Mouse (Mus musculus) heart, embryonic 14.5 days (tissue): ENCODE data around the gene Pde6d. TPM values are rescaled to one million over a fixed set of nuclear protein-coding genes. Genes with fewer than 3 reads are reported as not detected.
A peak's percentile ranks its signal among the peaks of the same experiment; 100 is the strongest.

ENCODE experiments used
- ATAC-seq: fragments of 200-750 bp; cut with Nextera tagmentation; 2 replicates; pipeline ENCODE4 v1.8.0; 2017; ENCODE audit warnings: low read depth, moderate TSS enrichment; ENCODE audit not compliant: insufficient number of reproducible peaks, insufficient read depth, low FRiP score
- H3K27ac ChIP-seq, 2 experiments: fragments of 200-500 bp in 1 of 2; fragments of 300-500 bp in 1 of 2; sonication (generic) in 1 of 2; replicated peaks in 1 of 2; 2 replicates each; pipeline ENCODE4 v1.5.1; 2012 to 2014; ENCODE audit warnings: low read depth in 2 of 2, low read length in 2 of 2, control low read depth in 1 of 2, mild to moderate bottlenecking in 1 of 2, mixed read lengths in 1 of 2; ENCODE audit not compliant: control insufficient read depth in 1 of 2, insufficient read depth in 1 of 2
- H3K27me3 ChIP-seq: fragments of 300-500 bp; sonication (generic); 2 replicates; pipeline ENCODE4 v1.6.1; 2014; ENCODE audit warnings: mild to moderate bottlenecking, low read length, control low read depth; ENCODE audit not compliant: control insufficient read depth, insufficient read depth
- H3K36me3 ChIP-seq: fragments of 300-500 bp; sonication (generic); 2 replicates; pipeline ENCODE4 v1.6.1; 2014; ENCODE audit warnings: mild to moderate bottlenecking, control low read depth, low read length, mixed read lengths; ENCODE audit not compliant: control insufficient read depth, insufficient read depth
- H3K4me1 ChIP-seq, 2 experiments: fragments of 200-500 bp in 1 of 2; fragments of 300-500 bp in 1 of 2; sonication (generic) in 1 of 2; 2 replicates each; pipeline ENCODE4 v1.6.1; 2012 to 2014; ENCODE audit warnings: low read length in 2 of 2, control low read depth in 1 of 2, mixed read lengths in 1 of 2; ENCODE audit not compliant: control insufficient read depth in 2 of 2, insufficient read depth in 2 of 2
- H3K4me2 ChIP-seq: fragments of 300-500 bp; sonication (generic); 2 replicates; pipeline ENCODE4 v1.6.1; 2014; ENCODE audit warnings: mild to moderate bottlenecking, low read length
- H3K4me3 ChIP-seq, 2 experiments: fragments of 200-500 bp in 1 of 2; fragments of 300-500 bp in 1 of 2; sonication (generic) in 1 of 2; 2 replicates each; pipeline ENCODE4 v1.5.1; 2012 to 2014; ENCODE audit warnings: low read length in 2 of 2, mild to moderate bottlenecking in 2 of 2, control low read depth in 1 of 2, low read depth in 1 of 2, moderate library complexity in 1 of 2; ENCODE audit not compliant: control insufficient read depth in 1 of 2, insufficient read depth in 1 of 2
- H3K9ac ChIP-seq: fragments of 300-500 bp; sonication (generic); 2 replicates; pipeline ENCODE4 v1.6.1; 2014; ENCODE audit warnings: mild to moderate bottlenecking, low read length
- H3K9me3 ChIP-seq: fragments of 300-500 bp; sonication (generic); 2 replicates; pipeline ENCODE4 v1.6.1; 2016; ENCODE audit warnings: low read length, control low read depth; ENCODE audit not compliant: control insufficient read depth
- WGBS: fragments of 180-500 bp; shearing (Covaris S2); extraction: QIAGEN DNeasy Blood & Tissue Kit; methylation state at CpG from one replicate; pipeline ENCODE4 v1.1.7; 2014; 5-methylcytosine and 5-hydroxymethylcytosine counted together
- polyA plus RNA-seq: library from polyadenylated mRNA; unstranded; fragments of >200 nt; fragmentation: Nextera tagmentation; extraction: Ambion mirVana; gene quantifications from 2 replicates; pipeline ENCODE4 v1.2.1, GENCODE M21; 2014

Pde6d gene
- polyA plus RNA-seq, 1 experiment from 2014 or later: 67.9 TPM

DNA sequence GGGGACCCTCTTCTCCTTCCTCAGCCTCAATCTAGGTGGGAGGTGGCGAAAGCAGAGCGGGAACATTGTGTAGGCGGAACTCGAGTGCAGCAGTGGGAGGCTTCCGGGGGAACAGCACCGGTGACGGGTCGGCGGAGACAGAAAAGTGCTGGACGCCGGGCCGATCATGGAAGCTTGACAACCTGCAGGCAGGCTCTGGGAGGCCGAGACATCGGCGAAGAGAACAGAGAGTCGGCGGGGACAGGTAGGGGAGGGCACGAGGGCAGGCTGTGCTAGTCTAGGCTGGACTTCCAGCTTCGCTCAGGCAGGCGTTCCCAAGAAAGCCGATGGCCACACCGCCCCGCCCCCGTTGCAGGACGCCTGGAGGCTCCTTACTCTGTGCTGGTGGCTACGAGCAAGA lies 4.6 kb upstream of the Pde6d start:
- no peak for ATAC-seq
- peak overlapping the region; percentile 86 for H3K9ac ChIP-seq
- no peaks in the 10 kb centered on the region for H3K27me3 ChIP-seq
- peak overlapping the region; percentile 92 for H3K4me2 ChIP-seq
- no peaks in the 10 kb centered on the region for H3K9me3 ChIP-seq
- peak overlapping the region; percentile 63 to 81 for H3K4me3 ChIP-seq
- H3K27ac ChIP-seq: 0 out of 4 replicates have a peak overlapping the region, but pooled peaks of 1 of the 2 experiments have one; percentile 9
- peaks cover 27% of the 10 kb centered on the region for H3K36me3 ChIP-seq
- under 1% methylated on average over 26 of the region's 26 CpGs for WGBS
- peaks cover 2 to 18% of the 10 kb centered on the region in 2 experiments; a peak in 3 of 4 replicates for H3K4me1 ChIP-seq

DNA sequence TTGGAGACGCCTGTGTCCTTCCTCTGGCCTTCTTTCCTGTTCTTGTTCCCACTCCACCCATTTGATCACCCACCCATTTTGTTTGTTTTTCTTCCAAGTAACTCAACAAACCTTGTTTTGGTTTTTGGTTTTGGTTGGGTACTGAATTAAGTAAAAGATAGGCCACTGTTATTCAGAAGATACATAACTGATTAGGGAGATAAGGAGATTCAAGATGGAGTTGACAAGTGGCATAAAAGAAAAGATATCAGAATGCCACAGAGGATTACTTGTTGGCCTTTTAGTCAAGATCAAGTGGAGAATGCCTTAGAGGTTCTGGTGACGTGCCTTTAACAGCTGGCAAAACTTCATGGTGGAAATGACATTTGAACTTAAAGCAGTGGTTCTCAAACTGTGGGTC lies 1.3 kb upstream of the Pde6d start:
- Histone ChIP-seq H3K4me1 (peaks cover 6 to 25% of the 10 kb centered on the region in 2 experiments), H3K27ac (no peak overlapping the region), H3K36me3 (peaks cover 3% of the 10 kb centered on the region; the same call in 1 of the 2 replicates), H3K27me3 (no peaks in the 10 kb centered on the region), H3K4me3 (no peak overlapping the region), H3K9me3 (no peaks in the 10 kb centered on the region), H3K4me2 (peak overlapping the region; percentile 81; the same call in 1 of the 2 replicates), H3K9ac (no peak overlapping the region)
- no peak for ATAC-seq
- 53% methylated on average over 2 of the region's 2 CpGs for whole genome bisulfite sequencing

DNA sequence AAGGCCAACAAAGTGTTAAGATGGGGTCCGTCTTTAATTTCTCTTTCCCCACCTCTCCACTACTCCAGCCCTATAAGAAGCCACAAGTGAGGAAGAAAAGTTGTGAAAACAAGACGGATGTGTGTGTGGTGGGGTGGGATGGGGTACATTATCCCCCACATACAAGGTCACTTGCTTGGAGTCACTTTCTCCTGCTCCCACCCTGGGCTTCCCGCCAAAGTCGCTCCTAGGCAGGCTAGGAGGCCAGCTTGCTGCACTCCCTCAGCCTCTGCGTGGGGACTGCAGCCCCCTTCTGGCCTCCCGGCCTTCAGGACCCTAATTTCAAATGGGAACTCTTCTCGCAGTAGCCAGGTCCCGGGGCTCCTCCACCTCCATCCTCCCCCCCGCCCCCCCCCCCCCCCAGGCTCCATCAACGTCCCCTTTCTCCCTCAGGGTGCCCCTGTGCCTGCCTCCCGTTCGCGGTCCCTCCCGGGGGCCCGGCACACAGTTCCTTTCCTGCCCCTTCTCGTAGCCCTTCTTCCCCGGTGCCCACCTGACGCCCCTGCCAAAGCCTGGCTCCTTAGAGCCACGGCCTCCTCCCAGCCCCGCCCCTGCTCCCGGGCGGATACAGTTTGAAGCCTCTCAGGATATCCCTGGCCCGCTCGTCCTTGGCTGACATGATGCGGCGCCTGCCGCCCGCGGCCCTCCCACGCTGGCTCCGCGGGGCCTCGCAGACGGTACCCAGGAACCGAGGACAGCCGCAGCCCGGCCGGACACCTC lies 558 bp downstream of the Pde6d start:
- ATAC-seq: peak; percentile 76

DNA sequence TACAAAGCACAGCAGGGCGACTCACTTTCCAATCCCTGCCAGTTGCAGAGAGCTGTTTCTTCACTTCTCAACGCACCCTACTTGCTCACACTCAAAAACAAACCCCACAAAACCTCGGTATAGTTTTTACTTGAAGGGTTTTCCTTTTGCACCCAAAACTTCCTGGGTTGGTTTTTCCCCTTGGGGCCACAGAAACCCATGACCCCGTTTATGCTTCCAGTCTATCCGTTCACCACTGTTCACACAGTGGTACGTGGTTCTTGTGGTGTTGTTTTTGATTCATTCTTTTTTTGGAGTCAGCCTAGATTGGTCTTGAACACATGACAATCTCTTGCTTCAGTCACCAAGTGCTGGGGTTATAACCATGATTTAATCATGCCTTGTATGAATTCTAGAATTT lies 2.0 kb downstream of the Pde6d start:
- H3K4me1 ChIP-seq: peaks cover 3 to 15% of the 10 kb centered on the region in 2 experiments; a peak in 3 of 4 replicates
- H3K9me3 ChIP-seq: no peaks in the 10 kb centered on the region
- no peaks in the 10 kb centered on the region for H3K27me3 ChIP-seq
- no peak overlapping the region for H3K4me2 ChIP-seq
- WGBS: 69% methylated on average over 6 of the region's 6 CpGs
- no peak for ATAC-seq
- no peaks in the 10 kb centered on the region for H3K36me3 ChIP-seq
- H3K9ac ChIP-seq: no peak overlapping the region
- H3K4me3 ChIP-seq: no peak overlapping the region
- no peak overlapping the region for H3K27ac ChIP-seq

More for the DNA sequence above, 558 bp downstream of the Pde6d start:
- Histone ChIP-seq H3K27ac (peak overlapping the region in 1 of 2 experiments; percentile 74; a peak in 3 of 4 replicates), H3K9me3 (no peaks in the 10 kb centered on the region), H3K9ac (peak overlapping the region; percentile 90), H3K36me3 (no peaks in the 10 kb centered on the region), H3K4me2 (peak overlapping the region; percentile 81), H3K27me3 (no peaks in the 10 kb centered on the region), H3K4me3 (peak overlapping the region; percentile 90 to 93), H3K4me1 (peaks cover 6 to 19% of the 10 kb centered on the region in 2 experiments)
- 2% methylated on average over 33 of the region's 38 CpGs for WGBS

DNA sequence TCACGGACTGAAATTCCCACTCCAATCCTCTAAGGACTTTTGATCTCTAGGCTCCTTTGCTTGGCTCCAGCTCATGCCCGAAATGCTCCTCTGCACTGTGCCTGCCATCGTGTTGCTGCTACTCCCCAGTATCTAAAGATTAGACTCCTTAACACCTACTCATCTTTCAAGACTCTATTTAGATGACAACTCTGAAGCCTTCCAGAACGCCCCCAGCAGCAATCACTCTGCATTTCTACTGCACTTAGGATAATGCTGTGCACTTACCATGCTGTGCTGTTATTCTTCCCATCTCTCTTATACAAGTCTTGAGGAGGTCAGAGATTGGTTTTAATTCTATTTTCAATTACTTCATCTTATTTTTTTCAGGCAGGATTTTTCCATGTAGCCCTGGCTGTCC lies 10.5 kb downstream of the Pde6d start:
- no peak overlapping the region for H3K4me2 ChIP-seq
- no peaks in the 10 kb centered on the region for H3K9me3 ChIP-seq
- ATAC-seq: no peak
- H3K4me1 ChIP-seq: no peaks in the 10 kb centered on the region
- H3K27ac ChIP-seq: no peak overlapping the region
- 0 out of 2 replicates have a peak, but pooled peaks cover 16% of the 10 kb centered on the region for H3K36me3 ChIP-seq
- H3K9ac ChIP-seq: no peak overlapping the region
- H3K4me3 ChIP-seq: no peak overlapping the region
- 25% methylated on average over 4 of the region's 4 CpGs for WGBS
- no peaks in the 10 kb centered on the region for H3K27me3 ChIP-seq

DNA sequence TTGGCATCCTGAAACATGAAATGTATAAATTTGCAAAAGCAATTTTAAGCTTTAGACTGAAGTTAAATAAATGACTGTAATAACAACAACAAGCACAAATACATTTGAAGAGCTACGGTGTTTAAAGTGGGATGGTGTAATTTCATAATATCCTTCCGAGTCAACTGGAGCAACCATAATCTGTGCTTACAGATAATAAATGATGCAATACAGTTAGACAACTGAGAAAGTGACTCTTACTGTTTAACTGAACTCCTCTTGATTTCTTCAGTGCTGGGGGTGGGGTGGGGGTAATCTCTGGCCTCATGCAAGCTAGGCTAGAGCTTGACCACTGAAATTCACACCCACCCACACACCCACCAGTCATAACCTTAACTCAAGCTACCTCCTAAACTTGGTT lies 11.0 kb downstream of the Pde6d start:
- H3K9ac ChIP-seq: no peak overlapping the region
- H3K9me3 ChIP-seq: no peaks in the 10 kb centered on the region
- no peak overlapping the region for H3K4me3 ChIP-seq
- no peaks in the 10 kb centered on the region for H3K4me1 ChIP-seq
- H3K4me2 ChIP-seq: no peak overlapping the region
- 0 out of 2 replicates have a peak, but pooled peaks cover 16% of the 10 kb centered on the region for H3K36me3 ChIP-seq
- ATAC-seq: no peak
- 82% methylated on average over 2 of the region's 2 CpGs for WGBS
- H3K27ac ChIP-seq: no peak overlapping the region
- H3K27me3 ChIP-seq: no peaks in the 10 kb centered on the region

DNA sequence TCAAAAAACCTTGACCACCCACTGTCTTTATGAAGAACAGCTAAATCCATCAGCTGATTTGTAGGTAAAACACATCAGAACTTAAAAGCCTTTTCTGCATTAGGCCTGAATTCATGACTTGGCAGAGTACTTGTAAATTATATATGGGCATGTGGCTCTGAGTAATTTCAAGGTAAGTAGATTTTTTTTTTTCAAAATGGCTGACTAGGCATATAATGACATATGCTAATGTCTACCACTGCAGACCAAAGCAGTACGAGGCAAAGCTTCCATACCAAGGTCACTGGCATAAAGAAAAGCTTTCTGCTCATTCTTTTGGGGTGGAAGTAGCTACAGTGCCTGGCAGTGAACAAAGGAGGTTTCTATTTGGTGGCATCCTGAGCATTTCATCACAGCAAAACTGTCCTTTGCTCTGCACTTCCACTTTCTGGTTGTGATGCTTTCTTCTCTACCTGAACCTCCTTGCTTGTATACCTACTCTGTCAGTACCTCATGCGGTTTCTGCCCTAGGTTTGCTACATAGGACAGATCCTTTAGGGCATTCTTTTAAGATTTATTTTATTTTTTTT lies 13.1 kb downstream of the Pde6d start:
- 95% methylated on average over 2 of the region's 2 CpGs for WGBS
- Histone ChIP-seq H3K4me2 (no peak overlapping the region), H3K9me3 (no peaks in the 10 kb centered on the region), H3K36me3 (peaks cover 20% of the 10 kb centered on the region; the same call in 1 of the 2 replicates), H3K4me1 (no peaks in the 10 kb centered on the region), H3K27me3 (no peaks in the 10 kb centered on the region), H3K4me3 (no peak overlapping the region), H3K27ac (no peak overlapping the region), H3K9ac (no peak overlapping the region)
- ATAC-seq: no peak
